Mouse (Mus musculus) brain, adult 2 months (tissue): Measurements from ENCODE around the gene Cypt12.
A peak's percentile ranks its signal among the peaks of the same experiment; 100 is the strongest.

Experiments used
- DNase-seq: peaks from one replicate; pipeline ENCODE4 v3.0.0; 2011; ENCODE audit warnings: low read depth, low spot score

The Cypt12 gene

GRCm38 (mm10) chr3:17948299-17948698 is at the start of gene Cypt12:
Gene Cypt12, plus strand, starts transcription at chr3:17948410.
- no peak for DNase-seq

GRCm38 (mm10) chr3:17913796-17914195 is 34.4 kb upstream of the Cypt12 start:
- no peak for DNase-seq

GRCm38 (mm10) chr3:17940206-17940605 is 8.0 kb upstream of the Cypt12 start:
- peak; percentile 11 for DNase-seq
